Mouse (Mus musculus): ENCODE data around the gene Ctss.

GRCm38 (mm10) chr3:95569585-95569984 is 43.0 kb downstream of the Ctss start:
- TF ChIP-seq CTCF (IDR thresholded peaks at IDR 0.05; ENCODE audit: borderline replicate concordance, extremely low read depth, insufficient read depth, insufficient read length) (no peak), POLR2A (IDR thresholded peaks at IDR 0.05; ENCODE audit: borderline replicate concordance, extremely low read depth, insufficient read depth, insufficient read length, poor library complexity, severe bottlenecking) (no peak)
